Comparison of ENCODE assay signal across 28 mouse cellular contexts in the genomic region with DNA sequence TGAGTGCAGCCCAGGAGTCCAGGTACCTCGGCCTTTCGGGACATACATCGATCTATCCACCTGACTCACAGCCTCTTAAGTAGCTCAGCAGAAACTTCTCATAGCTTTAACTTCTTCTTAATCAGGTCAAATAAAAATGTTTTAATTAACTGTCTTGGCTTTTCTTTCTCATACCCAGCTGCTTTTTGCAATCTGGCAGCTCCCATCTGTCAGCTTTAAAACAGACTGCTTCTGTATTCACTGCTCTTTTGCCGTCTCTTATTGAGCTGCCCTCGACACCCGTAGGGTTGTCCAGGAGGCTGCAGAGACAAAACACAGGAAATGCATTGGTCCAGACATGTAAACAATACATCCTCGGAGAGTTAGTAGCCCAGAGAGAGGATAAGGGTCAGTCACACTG.
DNase-seq lines count a peak whose midpoint lies in the region; ATAC-seq lines count a peak whose summit lies in the region.
"Had no signal": no experiment of that assay in that cellular context is flagged by ENCODE, and none has a peak within 500 bp of the region (broad histone marks: within the 10 kb centered on the region; RNA-seq: fewer than 3 reads in every experiment).

No protein-coding gene starts in this region.

- no peaks in the 10 kb centered on the region for H3K4me1 ChIP-seq in forebrain, embryonic 13.5 days
- H3K4me1 ChIP-seq in forebrain, embryonic 12.5 days: no peaks in the 10 kb centered on the region
- H3K4me1 ChIP-seq: embryonic facial prominence, embryonic 10.5 days; heart, embryonic 13.5 days; intestine, embryonic 15.5 days; limb, embryonic 10.5 days; liver, embryonic 15.5 days had no signal

- WGBS in forebrain, embryonic 13.5 days: 56% methylated on average over 7 of the region's 7 CpGs
- 66% methylated on average over 7 of the region's 7 CpGs for WGBS in forebrain, embryonic 12.5 days

- DNase-seq in layer of hippocampus, adult 11-12 months (ENCODE audit: low spot score): peak; percentile 15
- DNase-seq in layer of hippocampus, postnatal 25 days (ENCODE audit: extremely low spot score in 1 of 2, low spot score in 1 of 2): no peak
- peak; percentile 24 for DNase-seq in brain, adult 2 months (ENCODE audit: low read depth, low spot score)
- DNase-seq in layer of hippocampus, adult 9-11 months: peak; percentile 14
- no peak for DNase-seq in Muller cell, postnatal 12 days (ENCODE audit: inconsistent ontology term)
- DNase-seq: adrenal gland, postnatal 25 days; cerebellum, adult 8-10 months; cerebellum, postnatal 36 days; gastrocnemius, postnatal 25 days; heart, adult 18-20 months; heart, postnatal 14 days; kidney, adult 9 months; kidney, postnatal 14 days; liver; right cerebral cortex, postnatal 25 days; spleen, adult 18-20 months had no signal

- no peaks in the 10 kb centered on the region for H3K36me3 ChIP-seq in forebrain, embryonic 13.5 days (ENCODE audit: poor library complexity, severe bottlenecking)
- no peaks in the 10 kb centered on the region for H3K36me3 ChIP-seq in forebrain, embryonic 12.5 days (replicated peaks)
- H3K36me3 ChIP-seq: embryonic facial prominence, embryonic 10.5 days; heart, embryonic 13.5 days; hindbrain, embryonic 13.5 days; intestine, embryonic 15.5 days; limb, embryonic 10.5 days; liver, embryonic 15.5 days had no signal

- H3K9ac ChIP-seq in forebrain, embryonic 13.5 days: no peak overlapping the region
- H3K9ac ChIP-seq in forebrain, embryonic 12.5 days: no peak overlapping the region
- H3K9ac ChIP-seq: heart, embryonic 13.5 days; hindbrain, embryonic 13.5 days; intestine, embryonic 15.5 days; liver, embryonic 15.5 days had no signal

- H3K4me3 ChIP-seq in forebrain, embryonic 13.5 days: no peak overlapping the region
- H3K4me3 ChIP-seq in forebrain, embryonic 12.5 days (replicated peaks): no peak overlapping the region
- H3K4me3 ChIP-seq: embryonic facial prominence, embryonic 10.5 days; heart, embryonic 13.5 days; hindbrain, embryonic 13.5 days; intestine, embryonic 15.5 days; layer of hippocampus, adult 2 months; limb, embryonic 10.5 days; liver, embryonic 15.5 days had no signal

- no peaks in the 10 kb centered on the region for H3K27me3 ChIP-seq in forebrain, embryonic 13.5 days
- H3K27me3 ChIP-seq in forebrain, embryonic 12.5 days: no peaks in the 10 kb centered on the region
- H3K27me3 ChIP-seq: heart, embryonic 13.5 days; hindbrain, embryonic 13.5 days; intestine, embryonic 15.5 days; liver, embryonic 15.5 days had no signal

- H3K4me2 ChIP-seq in forebrain, embryonic 13.5 days: no peak overlapping the region
- no peak overlapping the region for H3K4me2 ChIP-seq in forebrain, embryonic 12.5 days
- H3K4me2 ChIP-seq: heart, embryonic 13.5 days; hindbrain, embryonic 13.5 days; intestine, embryonic 15.5 days; liver, embryonic 15.5 days; midbrain, embryonic 11.5 days had no signal

- H3K27ac ChIP-seq in forebrain, embryonic 13.5 days: no peak overlapping the region
- H3K27ac ChIP-seq in forebrain, embryonic 12.5 days: no peak overlapping the region
- H3K27ac ChIP-seq: embryonic facial prominence, embryonic 10.5 days; heart, embryonic 13.5 days; hindbrain, embryonic 13.5 days; intestine, embryonic 15.5 days; layer of hippocampus, adult 2 months; limb, embryonic 10.5 days; liver, embryonic 15.5 days had no signal

- ATAC-seq in forebrain, embryonic 13.5 days: 0 out of 2 replicates have a peak, but pooled peaks have one; percentile 41
- ATAC-seq in forebrain, embryonic 12.5 days (ENCODE audit: low FRiP score): no peak
- ATAC-seq in megakaryocyte progenitor cell, adult 5-6 weeks (replicated peaks; ENCODE audit: poor library complexity): no peak
- ATAC-seq: CD4-positive, CD25-positive, alpha-beta regulatory T cell, adult 4 months; intestine, embryonic 15.5 days had no signal

- H3K9me3 ChIP-seq in forebrain, embryonic 13.5 days (replicated peaks): no peaks in the 10 kb centered on the region
- no peaks in the 10 kb centered on the region for H3K9me3 ChIP-seq in forebrain, embryonic 12.5 days
- H3K9me3 ChIP-seq: embryonic facial prominence, embryonic 10.5 days; heart, embryonic 13.5 days; hindbrain, embryonic 13.5 days; intestine, embryonic 15.5 days; limb, embryonic 10.5 days; liver, embryonic 15.5 days had no signal

Comparison
In these comparisons a context has a peak if more than half of its experiments do, and no peak if none do; other contexts are left out.
1. DNase-seq: peak in layer of hippocampus, adult 11-12 months (single experiment), brain, adult 2 months (single experiment) and layer of hippocampus, adult 9-11 months (single experiment); none in layer of hippocampus, postnatal 25 days (0 of 2) and Muller cell, postnatal 12 days (single experiment).